Mouse (Mus musculus) cerebellum, adult 8-10 months (tissue): ENCODE measurements at regions not wholly inside any gene's neighbourhood (a gene's known extent, or its start where the extent isn't known, plus 50 kb on each side); places are given as distances from the start of the nearest gene placed in this dataset.

ENCODE experiments used
- DNase-seq: peaks from one replicate; pipeline ENCODE4 v3.0.0; 2022

- DNase-seq = no peak
Measured at GRCm38 (mm10) chr2:83224018-83224417, 280.6 kb downstream of the Fsip2 start.

GRCm38 (mm10) chr2:83226198-83226597 lies 282.8 kb downstream of the Fsip2 start:
- no peak for DNase-seq

GRCm38 (mm10) chr2:83251173-83252101 lies 308.0 kb downstream of the Fsip2 start:
- no peak for DNase-seq

GRCm38 (mm10) chr2:83256811-83257321 lies 313.4 kb downstream of the Fsip2 start:
- no peak for DNase-seq

GRCm38 (mm10) chr2:83258613-83259012 lies 315.2 kb downstream of the Fsip2 start:
- DNase-seq = no peak

- no peak for DNase-seq
Measured at GRCm38 (mm10) chr2:83303515-83303914, 340.7 kb upstream of the Zc3h15 start.

- DNase-seq = no peak
Measured at GRCm38 (mm10) chr2:83332056-83332769, 312.0 kb upstream of the Zc3h15 start.

GRCm38 (mm10) chr2:83332770-83333157 lies 311.5 kb upstream of the Zc3h15 start:
- no peak for DNase-seq

- DNase-seq = peak; percentile 3
Measured at GRCm38 (mm10) chr2:83337364-83337763, 306.9 kb upstream of the Zc3h15 start.

GRCm38 (mm10) chr2:83340168-83340567 lies 304.1 kb upstream of the Zc3h15 start:
- DNase-seq = no peak
